Mouse (Mus musculus) duodenum, adult 2 months (tissue): ENCODE data around the gene Fgfbp1. TPM values are rescaled to one million over a fixed set of nuclear protein-coding genes. Genes with fewer than 3 reads are reported as not detected.

Source experiments
- polyA plus RNA-seq: library from polyadenylated mRNA; depleted of rRNA; stranded (reverse); fragments of >200 nt; gene quantifications from 2 replicates; pipeline ENCODE4 v1.2.3, GENCODE M21; 2012; ENCODE audit warnings: low replicate concordance; rRNA removed

The Fgfbp1 gene
- polyA plus RNA-seq: 3.6 and 5.3 TPM in 2 replicates

DNA sequence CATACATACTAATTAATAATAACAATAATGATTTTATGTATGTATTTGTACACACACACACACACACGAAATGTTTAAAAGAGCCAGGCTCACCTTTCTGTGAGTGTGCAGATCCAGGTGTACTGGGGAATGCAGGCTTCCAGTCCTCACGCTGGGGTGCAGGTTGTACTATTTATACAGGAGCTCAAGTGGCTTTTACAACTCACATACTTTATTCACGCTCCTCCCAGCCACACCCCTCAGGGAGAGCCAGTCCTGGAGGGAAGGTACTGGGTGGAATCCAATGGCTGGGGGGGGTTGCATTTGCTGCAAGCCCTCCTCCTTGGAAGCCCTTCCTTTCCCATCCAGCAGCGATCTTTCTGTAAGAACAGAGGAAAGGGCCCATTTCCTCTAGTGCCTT lies at the start of gene Fgfbp1:
Fgfbp1 (minus strand) TSS at position 160 of the 400 bp plus-strand sequence.

Other genes starting within 250 kb of the Fgfbp1 start
- 9.2 and 99.4 TPM in 2 replicates for gene Bst1, start 162.9 kb downstream of the Fgfbp1 start, polyA plus RNA-seq
- 14.8 and 17.8 TPM in 2 replicates for gene Fbxl5, start 160.1 kb downstream of the Fgfbp1 start, polyA plus RNA-seq
- gene Cd38, start 113.2 kb downstream of the Fgfbp1 start, polyA plus RNA-seq: 12.0 and 12.6 TPM in 2 replicates
- gene Gm7879, start 68.6 kb downstream of the Fgfbp1 start, polyA plus RNA-seq: not detected in 2 replicates
- 1.8 and 7.2 TPM in 2 replicates for gene Prom1, start 120.3 kb upstream of the Fgfbp1 start, polyA plus RNA-seq
- 12.1 and 13.2 TPM in 2 replicates for gene Tapt1, start 244.8 kb upstream of the Fgfbp1 start, polyA plus RNA-seq